Mouse (Mus musculus): ENCODE data around the gene Nr5a1.

DNA sequence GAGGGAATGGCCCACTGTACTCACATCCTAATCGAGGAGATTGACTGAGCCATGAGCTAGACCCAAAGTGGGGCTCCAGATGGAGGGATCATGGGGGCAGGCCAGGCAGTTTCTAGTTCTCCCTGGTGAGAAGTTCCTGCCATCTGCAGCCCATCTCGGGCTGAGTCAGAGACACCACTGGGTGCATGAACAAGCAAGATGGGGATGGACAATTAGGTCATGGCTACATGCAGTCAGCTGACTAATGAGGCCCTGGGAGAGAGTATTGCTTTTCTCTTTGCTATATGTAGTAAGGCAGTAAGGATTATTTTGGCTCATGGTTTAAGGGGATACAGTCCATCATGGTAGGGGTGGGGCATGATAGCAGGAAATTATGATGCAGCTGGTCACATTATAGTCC lies 60.6 kb downstream of the Nr5a1 start:
- no peak for TF ChIP-seq CTCF (IDR thresholded peaks at IDR 0.05; ENCODE audit: low read depth)
- TF ChIP-seq EP300 (optimal IDR thresholded peaks at IDR 0.05) = no peak

Data from stomach, postnatal 0 days (tissue).